12 mouse cellular contexts compared by ENCODE assay signal in genomic region chr15:59187566-59187965, GRCm38 (mm10).
"Had no signal": no experiment of that assay in that cellular context is flagged by ENCODE, and none has a peak within 500 bp of the region (broad histone marks: within the 10 kb centered on the region; RNA-seq: fewer than 3 reads in every experiment).

No protein-coding gene starts in this region.

- H3K4me1 ChIP-seq: intestine, embryonic 15.5 days; kidney, embryonic 15.5 days had no signal

- H3K4me3 ChIP-seq: intestine, embryonic 15.5 days; kidney, embryonic 15.5 days; limb, embryonic 13.5 days; megakaryocyte, embryonic 14.5 days; midbrain, embryonic 12.5 days had no signal

- DNase-seq: kidney, adult 18-20 months; kidney, postnatal 14 days; lung, embryonic 14.5 days; right cerebral cortex, postnatal 25 days; thymus, postnatal 36 days had no signal

- H3K27me3 ChIP-seq: intestine, embryonic 15.5 days; kidney, embryonic 15.5 days; limb, embryonic 13.5 days; midbrain, embryonic 12.5 days had no signal

- H3K9ac ChIP-seq: intestine, embryonic 15.5 days; kidney, embryonic 15.5 days; limb, embryonic 13.5 days; liver, embryonic 14.5 days; lung, embryonic 14.5 days; midbrain, embryonic 12.5 days had no signal

- H3K27ac ChIP-seq: intestine, embryonic 15.5 days; kidney, embryonic 15.5 days; limb, embryonic 13.5 days; liver, embryonic 14.5 days; macrophage; midbrain, embryonic 12.5 days had no signal

- H3K36me3 ChIP-seq: intestine, embryonic 15.5 days; kidney, embryonic 15.5 days; limb, embryonic 13.5 days; midbrain, embryonic 12.5 days had no signal

- H3K9me3 ChIP-seq: intestine, embryonic 15.5 days; kidney, embryonic 15.5 days; limb, embryonic 13.5 days; midbrain, embryonic 12.5 days had no signal

- ATAC-seq: intestine, embryonic 15.5 days had no signal

- H3K4me2 ChIP-seq: intestine, embryonic 15.5 days; kidney, embryonic 15.5 days; limb, embryonic 13.5 days; lung, embryonic 14.5 days; midbrain, embryonic 12.5 days had no signal
